Mouse (Mus musculus) mouse trophoblast stem cell (cell line): ENCODE results near the gene Idh2.
"Not testable (repeated sequence)": the region's sequence is repeated elsewhere in the genome, so short reads cannot be mapped to it uniquely, and the experiment has no call there.

Source experiments
- in situ Hi-C, 2 experiments: fragments of 300-500 bp; cut with MseI, MboI; formaldehyde crosslinking; loops; 2 replicates in 1 of 2; 3 replicates in 1 of 2; pipeline ENCODE4 v1.15.1; 2025

The Idh2 gene

DNA sequence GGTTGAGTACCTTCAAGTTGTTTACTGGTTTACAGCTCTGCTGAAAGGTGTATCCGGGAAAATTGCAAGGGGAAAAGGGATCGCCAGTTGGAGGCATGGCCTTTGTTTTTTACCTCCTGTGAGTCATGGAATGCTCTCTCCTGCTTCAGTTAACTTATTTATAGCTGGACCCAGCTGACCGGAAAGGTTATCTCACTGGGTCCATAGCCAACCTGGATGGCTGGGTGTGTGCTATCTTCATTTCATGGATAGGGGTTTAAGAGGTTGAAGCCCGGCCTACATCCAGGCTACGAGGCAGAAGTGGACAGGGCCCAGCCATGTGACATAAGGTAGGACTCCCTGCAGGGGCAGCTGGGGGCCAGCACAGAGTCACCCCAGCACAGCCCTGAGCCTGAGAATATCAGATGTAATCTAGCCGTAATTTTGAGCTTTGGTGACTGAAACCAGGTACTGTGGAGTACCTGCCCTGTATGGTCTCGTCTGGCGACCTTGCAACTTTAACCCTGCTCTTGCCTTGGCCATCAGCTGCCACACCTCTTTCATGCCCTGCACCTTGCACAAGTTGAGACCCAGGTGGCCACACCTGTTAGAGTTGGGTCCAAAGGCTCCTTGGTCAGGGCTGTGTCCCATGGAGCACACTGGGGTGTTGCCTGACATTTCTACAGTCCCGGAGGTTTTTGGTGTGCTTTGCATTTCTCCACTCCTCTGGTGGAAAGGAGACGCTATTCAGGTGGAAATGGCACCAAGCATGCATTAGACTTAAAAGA lies 55.0 kb downstream of the Idh2 start:
- in situ Hi-C loops = no loop called here

DNA sequence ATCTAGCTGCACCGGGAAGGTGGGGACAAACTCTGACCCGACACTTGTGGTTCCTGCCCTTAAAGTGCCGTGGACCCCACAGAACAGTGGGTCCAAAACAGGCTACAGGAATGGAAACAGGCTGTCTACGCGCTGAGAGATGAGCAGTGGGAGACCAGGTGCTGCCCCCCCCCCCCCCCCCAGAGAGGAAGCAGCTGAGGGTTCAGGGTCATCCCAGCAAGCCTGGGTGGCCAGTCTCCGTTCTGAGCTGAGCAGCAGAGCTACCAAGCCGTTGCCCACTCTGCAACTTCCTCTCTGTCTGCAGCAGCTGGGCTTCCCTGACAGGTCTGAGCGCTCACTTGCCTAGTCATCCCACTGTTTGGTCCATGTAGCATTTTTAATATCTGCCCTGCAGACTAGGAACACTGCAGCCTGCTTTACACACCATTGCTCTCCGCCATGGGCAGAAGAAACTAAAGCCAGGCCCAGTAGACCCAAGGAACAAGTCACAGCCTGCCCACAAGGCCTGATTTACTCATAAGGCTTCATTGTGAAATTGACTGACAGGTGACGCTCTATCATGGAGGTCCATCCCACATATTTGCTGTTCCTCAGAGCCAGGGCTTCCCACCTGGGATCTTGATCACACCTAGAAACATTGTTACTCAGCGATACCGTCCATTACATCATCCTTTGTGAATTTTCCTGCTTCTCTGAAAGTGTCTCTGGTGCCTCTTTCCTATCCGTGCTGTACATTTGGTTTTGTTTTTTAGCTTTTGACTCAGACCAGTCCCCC lies 55.9 kb downstream of the Idh2 start:
- in situ Hi-C loops = no loop called here

DNA sequence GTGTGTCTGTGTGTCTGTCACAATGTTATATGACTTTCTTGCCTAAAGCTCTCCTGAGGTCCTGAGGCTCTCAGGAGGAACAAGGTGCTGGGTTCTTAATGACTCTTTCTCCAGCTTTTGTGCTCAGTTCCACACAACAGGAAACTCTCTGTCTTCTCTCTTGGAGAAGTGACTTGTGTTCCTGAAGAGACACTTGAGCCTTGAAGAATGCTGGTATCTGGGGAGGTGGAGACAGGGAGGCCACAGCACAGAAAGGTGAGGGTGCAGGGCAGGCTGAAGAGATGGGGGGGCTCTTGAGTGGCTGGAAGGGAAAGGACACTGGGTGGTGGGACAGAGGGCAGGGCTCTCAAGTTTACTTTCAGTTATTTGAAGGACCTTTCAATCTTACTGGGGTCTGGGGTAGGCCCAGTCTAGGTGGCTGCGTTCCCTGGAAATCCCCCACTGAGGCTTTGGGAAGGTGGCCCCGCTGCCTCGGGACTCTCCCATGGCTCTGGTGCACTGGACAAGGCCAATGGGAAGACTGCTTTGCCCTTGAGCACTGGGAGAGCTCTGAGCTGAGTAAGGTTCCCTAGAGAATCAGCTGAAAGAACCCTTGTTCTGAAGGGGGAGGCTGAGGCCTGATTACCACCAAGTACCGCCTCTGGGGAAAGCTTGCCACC lies 56.7 kb downstream of the Idh2 start:
- in situ Hi-C loops = no loop called here

DNA sequence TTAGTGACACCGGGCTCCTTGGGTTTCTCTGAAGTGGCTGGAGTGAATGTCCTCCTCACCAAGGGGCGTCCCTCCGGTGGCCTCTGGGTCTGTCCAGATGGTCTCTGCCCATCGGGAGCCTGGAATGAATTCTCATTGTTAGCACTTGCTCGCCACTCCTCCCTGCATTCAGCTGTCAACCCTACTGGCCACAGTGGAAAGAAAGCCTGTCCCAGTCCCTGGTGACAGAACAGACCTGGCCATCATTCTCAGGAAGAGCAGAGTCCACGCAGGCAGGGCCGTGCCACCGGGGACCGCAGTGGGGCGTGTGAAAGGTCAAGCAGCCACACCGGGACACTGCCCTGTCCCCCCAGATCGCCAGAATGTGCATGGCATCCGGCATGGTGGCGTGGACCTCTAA lies 57.4 kb downstream of the Idh2 start:
- in situ Hi-C loops = no loop called here

DNA sequence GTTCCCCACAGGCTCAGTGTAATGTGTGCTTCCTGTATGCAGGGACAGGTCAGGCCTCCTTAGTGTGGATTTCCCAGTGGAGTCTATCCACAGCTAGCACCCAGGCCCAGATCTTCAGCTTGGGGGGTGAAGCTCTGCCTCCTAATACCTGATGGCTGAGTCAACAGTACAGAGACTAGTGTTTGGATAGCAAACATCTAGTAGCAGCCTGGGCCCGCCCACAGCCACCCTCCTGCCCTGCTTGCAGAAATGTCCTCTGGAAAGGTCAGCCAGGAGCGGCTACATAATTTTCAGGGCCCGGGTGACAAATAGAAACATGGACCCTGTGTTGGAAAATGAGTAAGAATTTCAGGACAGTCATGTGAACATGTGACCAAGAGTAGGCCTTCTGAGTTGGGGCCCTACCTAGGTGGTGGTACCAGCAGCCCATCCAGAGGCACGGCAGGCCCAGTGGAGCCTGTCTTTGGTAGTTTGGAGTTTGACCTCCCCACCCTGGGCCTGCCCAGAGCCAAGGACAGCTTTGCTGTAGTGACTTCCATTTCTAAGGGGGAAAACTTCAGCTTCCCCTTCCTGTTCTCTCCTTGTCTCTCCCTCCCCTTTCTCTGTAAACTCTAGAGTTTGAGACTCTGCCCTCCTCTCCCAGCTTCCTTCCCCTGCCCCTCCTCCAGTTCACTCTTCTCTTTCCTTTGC lies 58.0 kb downstream of the Idh2 start:
- in situ Hi-C loops = no loop called here

DNA sequence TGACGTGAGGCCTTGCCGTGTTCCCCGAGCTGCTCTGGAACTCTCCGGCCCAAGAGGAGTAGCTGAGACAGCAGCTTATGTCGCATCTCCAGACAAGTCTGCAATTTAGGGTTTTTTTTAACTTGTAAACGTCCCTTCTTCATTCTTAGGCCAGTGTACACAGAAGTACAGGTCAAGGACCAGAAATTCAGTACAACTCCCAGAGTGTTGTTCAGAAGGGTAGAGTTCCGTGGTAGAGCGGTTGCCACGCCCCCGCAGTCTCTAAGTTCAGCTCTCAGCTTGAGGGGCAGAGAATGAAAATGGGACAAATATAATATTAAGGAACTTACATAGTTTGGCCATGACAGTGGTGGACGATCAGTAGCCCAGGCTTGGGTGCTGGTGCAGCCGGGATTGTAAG lies 59.4 kb downstream of the Idh2 start:
- in situ Hi-C loops = no loop called here

DNA sequence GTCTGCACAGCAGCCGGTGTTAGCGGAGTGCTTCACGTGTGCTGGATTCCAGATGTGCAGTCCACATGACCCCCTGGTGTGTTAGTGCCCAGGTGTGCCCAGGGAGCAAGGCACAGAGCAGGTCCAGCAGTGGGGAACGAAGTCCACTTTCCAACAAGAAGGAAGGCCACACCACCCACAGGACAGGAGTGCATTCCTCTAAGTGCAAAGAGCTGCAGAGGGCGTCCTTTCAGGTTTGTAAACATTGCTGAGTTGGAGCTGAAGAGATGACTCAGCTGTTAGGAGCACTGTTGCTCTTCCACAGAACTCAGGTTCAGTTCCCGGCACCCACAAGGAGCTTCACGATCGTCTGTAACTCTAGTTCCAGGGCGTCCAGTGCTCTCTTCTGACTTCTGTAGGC lies 62.0 kb downstream of the Idh2 start:
- in situ Hi-C loops = no loop called here

DNA sequence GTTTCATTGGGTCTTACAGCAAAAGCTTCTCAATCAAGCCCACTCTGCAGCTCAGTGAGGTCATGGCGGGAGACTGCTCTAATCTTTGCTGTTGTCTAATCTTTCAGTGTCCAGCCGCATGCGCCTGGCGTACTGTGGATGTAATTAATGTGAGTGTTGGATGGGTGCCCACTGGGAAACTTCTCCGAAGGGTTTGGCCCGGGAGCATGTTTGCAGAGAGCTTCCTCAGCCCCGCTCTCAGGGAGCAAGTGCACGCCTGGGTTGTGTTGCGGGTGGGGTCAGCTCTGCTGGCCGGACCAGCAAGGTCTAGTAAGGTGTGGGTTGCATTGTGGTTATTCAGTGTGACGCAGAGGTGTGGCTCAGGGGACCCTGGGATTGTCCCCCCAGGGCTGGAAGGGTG lies 62.9 kb downstream of the Idh2 start:
- in situ Hi-C loops = no loop called here

DNA sequence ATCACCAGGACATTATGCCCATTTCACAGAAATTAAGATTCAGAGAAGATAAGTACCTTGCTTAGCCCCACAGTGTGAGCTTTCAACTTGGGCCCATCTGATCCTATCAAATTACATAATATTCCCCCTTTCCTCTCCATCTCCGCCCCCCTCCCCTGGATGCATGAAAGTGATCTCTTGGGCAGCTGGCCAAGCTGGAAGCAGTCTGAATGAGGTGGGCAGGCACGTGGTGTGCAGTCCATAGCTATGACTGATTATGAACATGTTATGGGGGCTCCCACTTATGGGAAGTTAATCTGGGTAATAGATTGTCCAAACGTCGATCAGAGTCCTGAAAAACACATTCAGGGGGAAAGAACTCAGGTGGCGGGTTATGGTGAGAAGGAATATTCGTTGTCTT lies 63.4 kb downstream of the Idh2 start:
- in situ Hi-C loops = no loop called here

DNA sequence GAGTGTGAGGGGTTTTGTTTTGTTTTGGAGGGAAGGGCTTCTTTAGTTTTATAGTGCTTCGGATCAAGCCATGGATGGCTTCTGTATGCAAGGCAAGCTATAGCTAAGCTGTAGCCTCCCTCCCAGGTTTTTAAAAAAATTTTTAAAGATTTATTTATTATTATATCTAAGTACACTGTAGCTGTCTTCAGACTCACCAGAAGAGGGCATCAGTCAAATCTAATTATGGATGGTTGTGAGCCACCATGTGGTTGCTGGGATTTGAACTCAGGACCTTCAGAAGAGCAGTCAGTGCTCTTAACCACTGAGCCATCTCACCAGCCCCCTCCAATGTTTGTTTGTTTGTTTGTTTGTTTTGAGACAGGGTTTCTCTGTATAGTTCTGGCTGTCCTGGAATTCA lies 64.8 kb downstream of the Idh2 start:
- in situ Hi-C loops = not testable (repeated sequence)

DNA sequence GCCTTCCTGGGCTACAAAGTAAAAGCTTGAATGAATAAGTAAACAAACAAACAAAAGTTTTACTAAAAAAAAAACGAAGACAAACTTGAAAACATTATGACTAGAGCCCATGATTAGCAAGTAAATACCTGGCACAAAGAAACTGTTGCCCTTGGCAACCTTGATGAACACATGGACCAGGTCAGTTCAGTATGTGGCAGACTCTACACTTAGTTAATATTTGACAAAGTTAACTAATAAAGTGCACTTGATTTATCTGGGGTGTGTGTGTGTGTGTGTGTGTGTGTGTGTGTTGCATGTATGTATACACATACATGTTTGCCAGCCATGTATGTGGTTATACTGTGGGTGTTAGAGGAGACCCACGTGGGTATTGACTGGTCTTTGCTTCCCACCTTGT lies 65.4 kb downstream of the Idh2 start:
- in situ Hi-C loops = no loop called here

DNA sequence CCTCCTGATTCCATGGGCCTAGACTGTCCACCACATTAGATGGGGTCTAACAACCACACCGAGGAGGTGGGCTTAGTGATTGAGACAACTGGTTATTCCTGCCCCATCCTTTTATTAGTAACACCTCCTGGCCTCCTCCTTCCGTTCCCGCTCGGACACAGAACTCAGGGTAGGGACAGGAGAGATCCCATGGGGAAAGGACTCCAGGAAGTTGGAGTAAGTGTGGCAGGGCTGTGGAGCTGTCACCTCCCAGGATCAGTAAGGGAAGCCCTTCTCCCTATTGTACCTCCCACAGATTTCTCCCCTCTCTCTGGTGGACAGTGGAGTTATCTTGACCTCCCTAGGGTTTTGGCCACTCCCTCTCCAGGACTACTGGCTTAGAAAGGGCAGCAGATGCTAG lies 68.2 kb downstream of the Idh2 start:
- in situ Hi-C loops = no loop called here
